24 mouse cellular contexts compared by ENCODE assay signal in the genomic region with DNA sequence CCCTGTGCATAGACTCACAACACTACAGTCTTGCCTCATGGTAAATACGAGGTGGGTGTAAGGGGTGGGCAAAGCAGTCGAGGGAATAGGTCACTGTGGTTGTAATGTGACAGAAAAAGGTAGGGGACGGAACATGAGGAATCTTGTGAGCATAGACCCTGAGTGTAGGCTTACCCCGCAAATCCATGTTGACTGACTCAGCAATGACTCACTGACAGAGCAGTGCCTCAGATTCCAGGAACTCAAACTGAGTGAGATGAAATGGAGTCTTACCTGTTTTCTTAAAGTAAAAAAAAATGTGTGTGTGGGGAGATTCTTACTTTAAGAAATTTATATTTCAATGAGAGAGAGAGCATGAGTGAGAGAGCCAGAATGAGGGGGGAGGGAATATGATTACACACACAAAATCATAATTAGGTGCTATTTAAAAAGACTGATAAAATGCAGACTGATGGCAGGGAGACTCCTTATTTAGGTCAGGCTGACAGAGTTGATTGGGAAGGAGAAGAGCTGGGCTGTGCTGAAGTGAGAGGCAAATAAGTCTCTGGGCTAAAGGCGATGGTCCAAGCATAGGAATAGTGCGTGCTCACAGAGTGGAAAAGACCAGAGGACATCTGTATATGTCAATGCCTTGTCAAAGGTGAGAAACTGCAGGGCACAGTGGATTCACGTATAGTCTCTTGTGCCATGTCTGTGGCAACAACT.
DNase-seq lines count a peak whose midpoint lies in the region; ATAC-seq and TF ChIP-seq lines count a peak whose summit lies in the region.
"Had no signal": no experiment of that assay in that cellular context is flagged by ENCODE, and none has a peak within 500 bp of the region (broad histone marks: within the 10 kb centered on the region; RNA-seq: fewer than 3 reads in every experiment).

No protein-coding gene starts in this region.

- H3K27ac ChIP-seq in lung, embryonic 14.5 days (ENCODE audit: low read depth), result no peak overlapping the region
- H3K27ac ChIP-seq: forebrain, embryonic 12.5 days; heart, adult 2 months; heart, embryonic 15.5 days; kidney, embryonic 15.5 days; limb, embryonic 13.5 days; liver, embryonic 13.5 days; stomach, embryonic 15.5 days had no signal

- WGBS in lung, embryonic 14.5 days, result 60% methylated on average over 7 of the region's 7 CpGs

- H3K4me3 ChIP-seq in lung, embryonic 14.5 days (ENCODE audit: low read depth, low read length), result no peak overlapping the region
- H3K4me3 ChIP-seq: forebrain, embryonic 12.5 days; heart, adult 2 months; heart, embryonic 15.5 days; kidney, embryonic 15.5 days; limb, embryonic 13.5 days; liver, embryonic 13.5 days; stomach, embryonic 15.5 days had no signal

- no peak overlapping the region for H3K4me2 ChIP-seq in lung, embryonic 14.5 days
- H3K4me2 ChIP-seq: forebrain, embryonic 12.5 days; heart, embryonic 15.5 days; kidney, embryonic 15.5 days; limb, embryonic 13.5 days; stomach, embryonic 15.5 days had no signal

- no peaks in the 10 kb centered on the region for H3K4me1 ChIP-seq in lung, embryonic 14.5 days (ENCODE audit: insufficient read depth)
- H3K4me1 ChIP-seq: forebrain, embryonic 12.5 days; heart, embryonic 15.5 days; kidney, embryonic 15.5 days; limb, embryonic 13.5 days; stomach, embryonic 15.5 days had no signal

- no peaks in the 10 kb centered on the region for H3K36me3 ChIP-seq in lung, embryonic 14.5 days (ENCODE audit: insufficient read depth)
- H3K36me3 ChIP-seq: forebrain, embryonic 12.5 days; heart, embryonic 15.5 days; kidney, embryonic 15.5 days; limb, embryonic 13.5 days; liver, embryonic 13.5 days; stomach, embryonic 15.5 days had no signal

- TF ChIP-seq CTCF in lung, embryonic 14.5 days (IDR thresholded peaks at IDR 0.05; ENCODE audit: low read depth), result no peak

- no peaks in the 10 kb centered on the region for H3K27me3 ChIP-seq in lung, embryonic 14.5 days (ENCODE audit: insufficient read depth, low read length)
- H3K27me3 ChIP-seq: forebrain, embryonic 12.5 days; heart, embryonic 15.5 days; kidney, embryonic 15.5 days; liver, embryonic 13.5 days; stomach, embryonic 15.5 days had no signal

- no peak overlapping the region for H3K9ac ChIP-seq in lung, embryonic 14.5 days
- H3K9ac ChIP-seq: forebrain, embryonic 12.5 days; heart, embryonic 15.5 days; kidney, embryonic 15.5 days; limb, embryonic 13.5 days; liver, embryonic 13.5 days; stomach, embryonic 15.5 days had no signal

- peak; percentile 89 for ATAC-seq in lung, embryonic 14.5 days (ENCODE audit: insufficient read depth)
- ATAC-seq: hindbrain, embryonic 16.5 days; intestine, postnatal 0 days; midbrain, embryonic 16.5 days had no signal

- no peaks in the 10 kb centered on the region for H3K9me3 ChIP-seq in lung, embryonic 14.5 days (ENCODE audit: low read depth, low read length)
- H3K9me3 ChIP-seq: forebrain, embryonic 12.5 days; heart, embryonic 15.5 days; kidney, embryonic 15.5 days; limb, embryonic 13.5 days; liver, embryonic 13.5 days; stomach, embryonic 15.5 days had no signal

- DNase-seq in adrenal gland, postnatal 36 days, result peak; percentile 13 to 17
- no peak for DNase-seq in adrenal gland, postnatal 10 days
- peak; percentile 27 for DNase-seq in right cerebral cortex, adult 18-20 months
- DNase-seq in right cerebral cortex, postnatal 14 days, result no peak
- peak; percentile 82 for DNase-seq in lung, embryonic 14.5 days
- DNase-seq in lung, postnatal 4 days, result peak; percentile 22 to 31
- DNase-seq in ovary, adult 18-20 months (ENCODE audit: low spot score), result no peak
- DNase-seq in cerebellum, postnatal 25 days, result no peak
- DNase-seq: cerebellum, adult 18-20 months; cerebellum, postnatal 36 days; gastrocnemius, postnatal 25 days; heart, adult 2 months; heart, postnatal 4 days; kidney, postnatal 4 days; liver, embryonic 13.5 days; thymus, adult 2 months had no signal

Comparison
In these comparisons a context has a peak if more than half of its experiments do, and no peak if none do; other contexts are left out.
1. DNase-seq: peak in adrenal gland, postnatal 36 days (2 of 2), right cerebral cortex, adult 18-20 months (single experiment), lung, embryonic 14.5 days (single experiment) and lung, postnatal 4 days (2 of 2); none in adrenal gland, postnatal 10 days (single experiment), right cerebral cortex, postnatal 14 days (single experiment), ovary, adult 18-20 months (single experiment) and cerebellum, postnatal 25 days (0 of 2).